Mouse (Mus musculus) left cerebral cortex, adult 9 months (tissue): ENCODE data around the gene Rfng.
"Not testable (repeated sequence)": the region's sequence is repeated elsewhere in the genome, so short reads cannot be mapped to it uniquely, and the experiment has no call there.

ENCODE experiments used
- DNase-seq, 2 experiments: peaks; one replicate each; pipeline ENCODE4 v3.0.0; 2022; ENCODE audit warnings: low spot score in 2 of 2

The Rfng gene

DNA sequence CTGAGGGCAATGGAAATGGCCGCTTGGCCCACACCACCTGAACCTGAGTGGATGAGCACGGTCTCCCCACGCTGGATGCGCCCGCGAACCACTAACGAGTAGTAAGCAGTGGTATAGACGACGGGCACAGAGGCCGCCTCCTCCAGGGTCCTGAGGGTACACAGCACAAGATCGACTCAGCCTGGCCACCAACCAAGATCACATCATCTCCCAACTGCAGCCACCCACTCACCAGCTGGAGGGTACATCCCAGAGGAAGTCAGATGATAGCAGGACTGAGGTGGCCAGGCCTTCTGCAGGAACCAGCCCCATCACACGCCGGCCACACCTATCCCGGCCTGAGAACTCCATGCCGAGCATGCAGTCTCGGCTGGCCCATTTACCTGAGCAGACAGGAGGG is 28.1 kb upstream of the Rfng start:
- peak in 1 of 2 experiments; percentile 34 for DNase-seq

DNA sequence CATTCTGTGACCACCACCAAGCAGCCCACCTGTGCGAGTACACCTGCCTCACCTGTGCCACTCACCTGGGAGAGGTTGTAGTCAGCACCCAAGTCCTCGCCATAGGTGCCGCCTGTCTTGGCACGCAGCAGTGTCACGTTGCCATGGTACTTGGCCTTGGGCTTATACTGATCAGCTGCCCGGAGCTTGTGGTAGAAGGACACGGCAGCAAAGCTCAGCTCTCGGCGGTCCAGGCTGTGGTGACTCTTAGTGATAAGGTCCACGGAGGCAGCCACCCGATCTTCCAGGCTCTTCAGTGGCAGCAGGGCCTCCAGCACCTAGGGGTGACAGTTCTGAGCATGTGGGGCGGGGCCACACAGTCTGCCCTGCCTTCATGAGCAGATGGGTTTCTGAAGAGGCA is 24.0 kb upstream of the Rfng start:
- DNase-seq: no peak

DNA sequence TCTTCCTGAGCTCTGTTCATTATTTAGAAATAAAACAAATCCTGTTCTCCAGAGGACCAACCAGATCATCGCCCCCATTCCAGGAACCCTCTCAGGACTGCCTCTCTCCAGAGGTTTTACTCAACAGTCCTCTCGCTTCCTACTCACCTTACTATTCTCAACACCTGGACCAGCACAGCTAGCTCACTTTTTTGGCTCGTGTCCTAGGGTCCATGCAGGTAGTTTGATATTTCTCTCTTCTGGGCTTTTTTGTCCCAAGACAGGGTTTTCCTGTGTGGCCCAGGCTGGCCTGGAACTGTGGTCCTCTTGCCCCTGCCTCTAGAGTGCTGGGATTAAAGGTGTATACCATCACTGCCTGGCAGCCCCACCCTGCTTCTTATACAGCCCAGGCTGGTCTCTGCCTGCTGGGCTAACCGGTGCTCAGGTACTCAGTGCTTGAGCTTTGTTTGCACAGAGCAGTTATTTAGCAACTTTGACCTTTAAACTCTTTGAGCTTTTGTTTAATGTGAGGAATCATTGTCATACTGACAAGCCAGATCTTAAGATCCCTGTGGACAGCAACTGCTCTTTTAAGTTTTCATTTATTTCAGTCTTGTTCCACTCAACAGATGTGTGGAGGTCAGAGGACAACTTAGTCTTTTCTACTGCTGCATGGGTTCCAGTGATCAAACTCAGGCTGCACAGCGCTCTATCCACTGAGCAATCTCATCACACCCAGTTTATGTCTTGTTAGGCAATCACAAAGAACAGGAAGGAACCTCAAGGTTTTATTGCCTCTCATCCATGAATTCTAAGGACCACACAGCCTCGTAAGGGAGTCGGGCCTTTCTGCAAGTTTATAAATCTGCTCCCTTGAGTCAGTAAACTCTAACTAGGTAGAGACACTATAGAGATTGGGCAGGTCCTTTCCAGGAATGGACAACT is 21.6 kb upstream of the Rfng start:
- DNase-seq: no peak

DNA sequence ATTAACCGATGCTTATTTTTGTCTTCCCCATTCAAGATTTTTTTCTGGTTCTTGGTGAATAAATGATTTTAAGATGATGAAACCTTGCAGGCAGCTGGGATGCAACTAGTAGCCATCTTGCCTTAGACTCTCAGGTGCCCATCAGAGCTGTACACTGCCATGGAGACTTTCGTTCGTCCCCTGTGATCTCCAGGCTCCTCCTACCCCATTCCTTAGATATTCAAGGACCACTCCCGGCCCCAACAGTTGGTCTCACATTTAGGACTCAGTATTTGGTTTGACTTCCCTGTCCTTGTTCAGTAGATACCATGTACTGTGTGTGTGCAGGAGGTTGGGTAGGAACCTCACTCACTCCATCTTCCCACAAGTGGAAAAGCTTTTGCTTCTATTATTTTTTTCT is 20.8 kb upstream of the Rfng start:
- no peak for DNase-seq

DNA sequence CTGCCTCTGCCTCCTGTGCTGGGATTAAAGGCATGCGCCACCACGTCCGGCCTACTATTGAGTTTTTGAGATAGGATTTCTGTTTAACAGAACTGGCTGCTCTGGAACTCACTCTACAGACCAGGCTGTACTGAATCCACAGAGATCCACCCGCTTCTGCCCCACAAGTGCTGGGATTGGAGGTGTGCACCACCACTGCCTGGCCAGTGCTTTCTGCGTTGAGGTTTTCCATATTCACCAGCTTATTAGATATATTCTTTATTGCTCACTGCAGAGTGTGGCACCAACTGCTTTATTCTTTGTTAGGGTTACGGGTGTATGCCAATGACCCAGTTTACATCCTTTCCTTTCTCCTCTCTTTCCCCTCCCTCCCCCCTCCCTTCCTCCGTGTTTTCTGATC is 20.3 kb upstream of the Rfng start:
- DNase-seq: no peak

DNA sequence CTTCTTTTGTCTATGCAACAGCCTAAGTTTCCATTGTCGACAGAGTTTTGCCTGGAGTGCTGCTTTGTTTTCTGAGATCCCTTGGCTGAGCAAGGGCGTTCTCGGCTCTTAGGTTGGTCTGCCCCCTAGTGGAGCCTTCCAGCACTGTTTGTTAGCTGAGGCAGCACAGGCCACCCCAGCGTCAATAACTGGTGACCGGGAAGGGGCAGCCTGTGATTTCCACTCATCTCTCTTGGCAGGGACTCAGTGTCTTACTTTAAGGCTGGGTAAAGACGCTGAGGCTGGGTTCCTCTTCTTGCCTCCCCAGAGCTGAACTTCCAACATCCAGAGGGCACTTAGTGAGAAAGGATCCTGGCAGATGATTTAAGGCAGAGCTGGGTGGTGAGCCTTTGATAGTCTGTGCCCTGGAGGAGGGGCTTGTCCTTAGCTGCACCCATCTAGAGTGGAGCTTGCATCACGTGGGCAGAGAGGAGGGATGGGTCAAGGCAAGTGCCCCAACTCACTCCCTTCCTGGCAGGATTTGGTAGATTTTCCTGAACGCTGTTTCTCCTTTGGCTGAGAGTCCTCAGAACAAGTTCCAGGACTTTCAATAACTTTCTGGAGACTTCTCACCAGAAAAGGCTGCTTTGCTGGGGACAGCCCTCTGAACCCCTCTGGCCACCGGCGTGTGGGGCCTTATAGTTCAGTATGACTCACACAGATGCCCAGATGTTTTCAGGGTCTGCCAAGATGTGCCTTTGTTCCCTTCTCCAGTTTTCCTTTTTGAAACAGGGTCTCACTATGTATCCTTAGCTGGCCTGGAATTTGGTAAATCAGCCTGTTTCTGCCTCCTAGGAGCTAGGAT is 16.3 kb upstream of the Rfng start:
- DNase-seq: peak in 1 of 2 experiments; percentile 85

DNA sequence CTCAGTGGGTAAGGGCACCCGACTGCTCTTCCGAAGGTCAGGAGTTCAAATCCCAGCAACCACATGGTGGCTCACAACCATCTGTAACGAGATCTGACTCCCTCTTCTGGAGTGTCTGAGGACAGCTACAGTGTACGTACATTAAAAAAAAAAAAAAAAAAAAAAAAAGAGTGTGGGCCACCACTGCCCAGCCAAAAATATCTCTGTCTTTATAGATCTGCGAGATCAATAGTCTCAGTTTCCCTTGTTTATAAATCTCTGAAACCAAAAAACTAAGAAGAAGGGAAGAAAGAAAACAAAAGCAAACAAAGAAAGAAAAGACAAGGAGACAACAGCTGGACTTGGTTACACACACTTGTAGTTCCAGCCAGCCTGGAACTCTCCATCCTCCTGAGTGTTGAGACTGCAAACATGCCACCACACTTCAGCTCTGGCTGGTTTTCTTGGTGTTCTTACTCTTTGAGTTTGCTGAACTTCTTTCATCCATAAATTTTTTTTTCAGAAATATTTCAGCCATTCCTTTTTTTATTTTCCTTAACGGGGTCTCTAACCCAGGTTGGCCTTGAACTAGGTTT is 15.4 kb upstream of the Rfng start:
- no peak for DNase-seq

DNA sequence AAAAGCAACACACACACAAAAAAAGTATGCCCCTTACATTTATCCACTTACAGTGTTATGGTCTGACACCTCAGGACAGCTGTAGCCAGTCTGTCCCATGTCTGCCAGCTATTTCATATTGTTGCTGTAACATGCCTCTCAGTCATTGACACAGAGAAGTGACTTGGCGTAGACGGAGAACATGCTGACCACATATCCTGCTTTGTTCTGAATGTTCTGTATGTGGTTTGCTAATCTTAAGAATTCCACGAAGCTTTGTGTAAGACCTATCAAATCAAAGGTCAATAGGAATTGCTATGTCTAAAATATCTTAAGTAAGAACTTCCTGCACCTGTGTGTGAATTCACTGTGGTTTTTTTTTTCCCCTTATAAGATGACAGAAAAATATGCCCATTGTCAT is 14.2 kb upstream of the Rfng start:
- DNase-seq: no peak

DNA sequence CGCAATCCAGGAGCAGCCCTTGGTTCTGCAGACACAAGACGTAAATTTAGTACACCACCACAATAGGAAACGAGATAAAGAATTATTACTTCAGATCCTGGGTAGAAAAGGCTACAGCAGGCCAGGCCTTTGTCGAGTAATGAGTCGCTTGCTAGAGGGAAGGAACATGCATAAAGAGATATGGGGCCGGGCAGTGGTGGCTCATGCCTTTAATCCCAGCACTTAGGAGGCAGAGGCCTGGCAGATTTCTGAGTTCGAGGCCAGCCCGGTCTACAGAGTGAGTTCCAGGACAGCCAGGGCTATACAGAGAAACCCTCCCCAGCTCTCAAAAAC is 12.6 kb upstream of the Rfng start:
- DNase-seq: no peak

DNA sequence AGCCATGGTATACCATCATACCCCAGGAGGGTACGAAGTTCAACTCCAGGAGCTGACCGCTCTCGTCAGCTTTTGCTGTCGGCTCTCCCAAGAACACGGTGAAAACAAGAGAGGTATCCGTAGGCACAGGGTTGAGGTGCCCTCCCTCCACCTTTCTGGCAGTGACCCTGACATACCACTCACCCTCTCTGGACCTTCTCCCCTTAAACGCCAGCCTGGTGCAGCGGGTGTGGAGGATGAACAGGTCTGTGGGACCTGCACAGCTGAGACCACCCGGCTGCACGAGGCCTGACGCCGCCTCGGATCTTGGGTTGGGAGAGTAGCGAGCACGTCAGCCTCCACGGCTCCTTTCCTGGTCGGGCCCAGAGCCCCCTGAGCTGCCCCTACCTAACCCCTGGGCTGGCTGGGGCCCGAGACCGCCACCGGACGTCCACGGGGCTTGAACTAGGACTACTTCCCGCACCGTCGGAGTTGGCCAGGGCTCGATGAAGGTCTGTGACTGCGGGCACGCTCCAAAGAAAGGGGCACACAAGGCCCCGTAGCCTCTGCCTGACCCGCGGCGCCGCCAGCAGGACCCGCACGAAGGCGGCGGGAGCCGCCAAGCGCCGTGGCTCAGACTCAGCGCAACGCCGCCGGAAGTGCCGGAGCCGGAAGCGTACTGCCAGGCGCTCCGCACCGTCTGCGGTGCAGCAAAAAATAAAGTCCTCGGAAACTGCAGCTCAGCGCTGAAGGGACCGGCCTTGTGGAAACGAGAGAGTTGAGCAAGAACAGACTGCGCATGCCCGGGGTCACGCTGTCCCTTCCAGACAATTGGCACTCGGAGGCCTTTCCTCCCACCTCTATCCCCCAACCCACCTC is 12.0 kb upstream of the Rfng start, which contains the start of gene Dus1l:
TSS of gene Dus1l (minus strand) at position 648 of the 858 bp plus-strand sequence.
- DNase-seq: peak; percentile 85 to 97

DNA sequence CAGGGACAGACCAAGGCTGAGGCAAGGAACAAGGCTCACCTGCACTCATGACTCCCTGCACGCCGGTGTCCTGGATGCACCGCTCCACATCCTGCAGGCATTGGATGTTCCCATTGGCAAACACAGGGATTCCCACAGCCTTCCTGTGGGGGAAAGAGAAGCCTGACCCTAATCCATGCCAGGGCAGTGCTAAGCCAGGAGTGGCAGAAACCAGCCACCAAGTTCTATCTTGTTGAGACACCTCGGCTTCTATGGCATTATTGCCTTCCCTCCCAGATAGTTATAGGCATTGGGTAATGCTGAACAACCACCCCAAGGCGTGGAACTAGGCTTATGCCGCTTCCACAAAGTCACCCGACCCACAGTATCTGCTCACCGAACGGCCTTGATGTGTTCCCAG is 8.6 kb upstream of the Rfng start:
- DNase-seq: no peak

DNA sequence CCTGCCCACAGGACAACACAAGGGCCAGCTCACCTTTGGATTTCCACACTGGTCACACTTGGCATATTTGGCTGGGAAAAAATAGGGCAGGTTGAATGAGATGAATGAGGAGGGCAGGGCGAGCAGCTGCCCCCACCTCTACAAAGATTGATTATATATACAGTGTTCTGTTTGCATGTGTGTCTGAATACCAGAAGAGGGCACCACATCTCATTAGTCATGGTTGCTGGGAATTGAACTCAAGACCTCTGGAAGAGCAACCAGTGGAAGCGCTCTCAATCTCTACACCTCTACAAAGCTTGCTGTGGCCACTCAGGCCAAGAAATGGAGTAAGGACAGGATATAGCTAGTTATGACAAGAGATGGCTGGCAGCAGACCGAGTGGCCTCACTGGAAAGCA is 5.8 kb upstream of the Rfng start:
- no peak for DNase-seq

DNA sequence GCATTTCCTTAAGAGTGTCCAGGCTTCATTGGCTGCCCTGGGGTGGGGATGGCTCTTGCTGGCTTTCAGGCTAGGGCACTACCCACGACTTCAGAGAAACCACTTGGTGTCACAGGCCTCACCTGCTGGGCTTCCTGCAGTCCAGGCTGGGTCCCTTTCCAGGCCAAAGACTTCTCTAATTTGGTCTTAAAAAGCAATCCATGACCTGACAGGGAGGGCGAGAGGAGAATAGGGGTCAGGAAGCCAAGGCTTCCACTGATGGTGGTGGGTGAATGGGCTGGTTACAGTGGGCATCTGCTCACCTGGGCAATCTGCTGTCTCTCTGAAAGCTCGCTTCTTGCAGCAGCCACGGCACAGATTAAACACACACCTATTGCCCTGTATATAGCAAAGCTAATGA is 5.3 kb upstream of the Rfng start:
- no peak for DNase-seq

DNA sequence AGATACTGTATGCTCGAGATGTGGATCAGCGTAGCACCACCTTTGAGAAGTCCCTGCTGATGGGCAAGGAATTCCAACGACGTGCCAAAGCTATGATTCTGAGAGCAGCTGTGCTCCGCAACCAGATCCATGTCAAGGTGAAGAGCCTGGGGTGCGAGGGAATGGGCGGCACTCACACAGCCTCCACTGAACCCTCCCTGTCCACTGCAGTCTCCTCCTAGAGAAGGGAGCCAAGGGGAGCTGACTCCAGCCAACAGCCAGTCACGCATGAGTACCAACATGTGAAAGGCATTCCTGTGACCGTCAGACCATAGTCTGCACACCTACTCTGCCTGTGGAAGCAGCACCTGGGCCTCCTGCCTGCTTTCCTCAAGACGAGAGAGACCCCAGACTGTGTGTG is 4.5 kb upstream of the Rfng start:
- DNase-seq: not testable (repeated sequence)

DNA sequence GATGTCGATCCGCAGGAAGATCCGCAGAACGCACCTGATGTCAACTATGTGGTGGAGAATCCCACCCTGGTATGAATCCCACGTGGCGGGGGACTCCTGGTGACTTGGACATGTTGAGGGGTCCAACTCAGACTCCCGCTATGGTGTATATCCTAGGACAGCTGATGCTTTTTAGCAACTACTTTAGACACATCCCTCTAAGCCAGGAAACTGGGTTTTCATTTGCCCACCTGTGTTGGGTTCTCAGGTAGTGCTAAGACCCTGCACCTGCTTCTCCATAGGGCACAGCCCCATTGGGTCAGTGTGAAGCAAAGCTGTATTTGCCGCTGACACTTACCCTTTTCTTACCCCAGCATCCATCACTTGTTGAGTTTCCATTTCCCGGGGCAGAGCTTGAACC is 1.1 kb upstream of the Rfng start:
- no peak for DNase-seq

DNA sequence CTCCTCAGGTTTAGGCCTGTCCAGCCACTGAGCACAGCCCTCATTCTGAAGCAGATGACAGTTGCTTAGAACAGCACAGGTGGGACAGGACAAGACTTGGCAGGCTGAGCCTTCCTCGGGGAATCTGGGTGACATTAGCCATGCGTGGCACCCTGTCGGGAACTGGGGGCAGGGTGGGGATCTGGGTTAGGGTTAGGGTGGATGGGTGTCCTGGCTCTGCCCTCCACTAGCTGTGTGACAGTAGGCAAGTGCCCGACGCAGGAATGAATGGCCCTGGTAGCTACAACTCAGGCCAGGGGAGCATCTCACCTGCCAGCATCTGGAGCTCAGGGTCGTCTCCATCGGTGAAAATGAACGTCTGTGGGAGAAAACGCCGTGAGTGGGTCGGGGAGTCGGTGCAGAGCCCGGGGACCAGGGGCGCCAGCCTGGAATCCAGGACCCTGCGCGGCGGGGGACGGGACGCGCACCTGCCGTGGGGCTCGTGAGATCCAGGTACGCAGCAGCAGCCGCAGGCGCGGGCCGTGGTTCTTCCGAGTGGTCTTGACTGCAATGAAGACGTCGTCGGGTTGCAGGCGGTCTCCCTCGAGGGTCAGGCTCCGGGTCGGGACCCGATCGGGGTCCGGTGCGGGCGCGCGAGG is 462 bp downstream of the Rfng start:
- DNase-seq: no peak

DNA sequence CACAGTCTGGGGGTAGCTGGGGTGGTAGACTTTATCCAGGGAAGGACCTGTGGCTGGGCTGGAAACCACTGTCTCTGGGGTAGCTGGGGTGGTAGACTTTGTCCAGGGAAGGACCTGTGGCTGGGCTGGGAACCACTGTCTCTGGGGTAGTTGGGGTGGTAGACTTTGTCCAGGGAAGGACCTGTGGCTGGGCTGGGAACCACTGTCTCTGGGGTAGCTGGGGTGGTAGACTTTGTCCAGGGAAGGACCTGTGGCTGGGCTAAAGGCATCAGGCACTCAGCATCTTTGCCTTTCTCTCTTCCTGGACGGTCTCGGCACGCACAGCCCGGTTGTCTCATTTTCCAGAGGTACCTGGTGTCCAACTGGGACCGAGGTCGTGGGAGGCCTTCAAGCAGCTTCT is 2.6 kb downstream of the Rfng start:
- DNase-seq: not testable (repeated sequence)

DNA sequence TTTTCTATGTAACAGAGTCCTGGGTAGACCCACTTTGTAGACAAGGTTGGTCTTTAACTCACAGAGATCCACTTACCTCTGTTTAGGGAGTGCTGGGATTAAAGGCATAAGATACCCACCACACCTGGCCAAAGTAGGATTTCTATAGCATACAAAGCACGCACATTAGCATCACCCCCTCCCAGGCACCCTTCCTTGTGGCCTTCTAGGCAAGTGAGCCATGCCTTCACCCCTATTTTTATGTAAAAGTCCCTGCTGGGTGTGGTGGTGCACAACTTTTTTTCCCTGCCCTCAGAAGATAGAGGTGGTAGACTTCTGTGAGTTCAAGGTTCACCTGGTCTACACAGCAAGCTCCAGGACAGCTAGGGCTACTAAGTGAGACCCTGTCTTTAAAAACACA is 4.1 kb downstream of the Rfng start:
- no peak for DNase-seq

DNA sequence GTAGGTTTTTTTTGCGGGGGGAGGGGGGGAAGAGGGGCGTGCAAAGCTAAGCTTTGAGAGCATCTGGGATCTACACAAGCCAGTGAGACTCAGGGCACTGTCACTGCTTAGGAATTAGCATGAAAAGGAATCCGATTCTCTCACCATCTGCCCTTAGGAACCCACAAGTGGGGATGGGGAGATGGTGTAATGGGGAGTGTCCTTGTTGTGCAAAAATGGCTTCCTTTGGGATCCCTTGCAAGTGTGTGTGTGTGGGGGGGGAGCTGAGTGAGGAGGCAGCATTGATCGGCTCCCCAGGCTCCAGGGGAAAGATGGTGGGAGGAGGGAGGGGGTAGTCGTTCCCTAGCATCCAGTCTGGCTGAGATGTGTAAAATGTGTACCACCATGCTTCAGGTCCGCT is 6.9 kb downstream of the Rfng start:
- no peak for DNase-seq

DNA sequence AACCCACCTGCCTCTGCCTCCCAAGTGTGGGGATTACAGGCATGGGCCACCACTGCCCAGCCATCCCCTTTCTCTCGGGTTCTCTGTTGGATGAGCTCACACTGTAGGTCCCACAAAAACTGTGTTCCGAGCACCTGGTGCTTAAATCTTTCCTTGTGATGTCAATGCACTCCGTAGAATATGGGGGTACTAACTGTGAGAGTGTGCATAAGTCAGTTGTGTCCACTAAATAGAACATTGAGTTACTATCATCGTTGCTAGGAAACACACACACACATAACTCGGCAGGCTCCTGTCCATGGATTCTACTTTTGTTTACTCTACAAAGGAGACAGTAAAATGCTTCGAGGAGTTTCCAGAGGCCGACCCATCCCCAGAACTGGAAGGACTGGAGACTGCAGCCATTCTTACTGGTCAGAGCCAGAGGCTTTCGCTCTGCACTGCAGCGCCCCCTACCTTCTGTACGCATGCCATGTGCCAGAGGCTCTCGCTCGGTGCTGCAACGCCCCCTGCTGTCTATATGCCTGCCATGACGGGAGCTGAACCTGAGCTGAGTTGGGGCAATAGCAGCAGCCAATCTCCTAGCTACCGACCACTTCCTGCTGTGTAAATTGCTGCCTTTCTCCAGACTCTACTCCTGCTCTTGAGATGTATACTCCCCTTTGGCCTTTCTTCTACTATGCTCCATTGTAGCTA is 8.1 kb downstream of the Rfng start:
- DNase-seq: peak in 1 of 2 experiments; percentile 97
